Mouse (Mus musculus) intestine, postnatal 0 days (tissue): Measurements from ENCODE around the gene Abhd6. TPM values are rescaled to one million over a fixed set of nuclear protein-coding genes. Genes with fewer than 3 reads are reported as not detected.

ENCODE experiments used
- ATAC-seq: fragments of 200-750 bp; cut with Nextera tagmentation; 2 replicates; pipeline ENCODE4 v1.8.0; 2017; ENCODE audit warnings: mild to moderate bottlenecking, moderate TSS enrichment, moderate library complexity
- H3K27ac ChIP-seq: fragments of 300-500 bp; sonication (generic); 2 replicates; pipeline ENCODE4 v1.5.1; 2014; ENCODE audit warnings: mild to moderate bottlenecking, low read depth, low read length, moderate library complexity
- H3K27me3 ChIP-seq: fragments of 300-500 bp; sonication (generic); replicated peaks from 2 replicates; pipeline ENCODE4 v1.6.1; 2014; ENCODE audit warnings: low read length, mixed read lengths; ENCODE audit not compliant: control insufficient read depth, insufficient read depth
- H3K36me3 ChIP-seq: fragments of 300-500 bp; sonication (generic); 2 replicates; pipeline ENCODE4 v1.6.1; 2014; ENCODE audit warnings: mild to moderate bottlenecking, moderate library complexity; ENCODE audit not compliant: control insufficient read depth, insufficient read depth
- H3K4me1 ChIP-seq: fragments of 300-500 bp; sonication (generic); replicated peaks from 2 replicates; pipeline ENCODE4 v1.6.1; 2014; ENCODE audit warnings: antibody characterized with exemption, low read length, mixed read lengths; ENCODE audit not compliant: control insufficient read depth, insufficient read depth
- H3K4me2 ChIP-seq: fragments of 300-500 bp; sonication (generic); replicated peaks from 2 replicates; pipeline ENCODE4 v1.6.1; 2014; ENCODE audit warnings: low read depth, mild to moderate bottlenecking, moderate library complexity
- H3K4me3 ChIP-seq: fragments of 300-500 bp; sonication (generic); 2 replicates; pipeline ENCODE4 v1.5.1; 2014; ENCODE audit warnings: low read depth, low read length
- H3K9ac ChIP-seq: fragments of 300-500 bp; sonication (generic); 2 replicates; pipeline ENCODE4 v1.6.1; 2014; ENCODE audit warnings: mild to moderate bottlenecking, low read depth, low read length
- H3K9me3 ChIP-seq: fragments of 300-500 bp; sonication (generic); 2 replicates; pipeline ENCODE4 v1.6.1; 2016; ENCODE audit warnings: mixed run types; ENCODE audit not compliant: control insufficient read depth
- CTCF ChIP-seq: sonication (generic); IDR thresholded peaks from 2 replicates; pipeline ENCODE4 v1.5.1; 2016; ENCODE audit warnings: low read depth, mild to moderate bottlenecking, control low read depth, antibody characterized with exemption, moderate library complexity
- WGBS: fragments of 180-500 bp; shearing (Covaris S2); extraction: QIAGEN DNeasy Blood & Tissue Kit; methylation state at CpG from one replicate; pipeline ENCODE4 v1.1.7; 2014; 5-methylcytosine and 5-hydroxymethylcytosine counted together
- polyA plus RNA-seq: library from polyadenylated mRNA; unstranded; fragments of >200 nt; fragmentation: Nextera tagmentation; extraction: Ambion mirVana; gene quantifications from 2 replicates; pipeline ENCODE4 v1.2.1, GENCODE M21; 2015

The Abhd6 gene
- polyA plus RNA-seq, 1 experiment from 2014 or later, result 11.8 TPM

GRCm38 (mm10) chr14:7977471-7977870 is 25.2 kb upstream of the Abhd6 start:
- no peaks in the 10 kb centered on the region for H3K27me3 ChIP-seq
- 94% methylated on average over 1 of the region's 1 CpGs for WGBS
- H3K9ac ChIP-seq, result no peak overlapping the region
- H3K36me3 ChIP-seq, result no peaks in the 10 kb centered on the region
- TF ChIP-seq CTCF, result no peak
- no peak for ATAC-seq
- H3K27ac ChIP-seq, result no peak overlapping the region
- no peak overlapping the region for H3K4me2 ChIP-seq
- no peak overlapping the region for H3K4me3 ChIP-seq
- no peaks in the 10 kb centered on the region for H3K4me1 ChIP-seq
- no peaks in the 10 kb centered on the region for H3K9me3 ChIP-seq

DNA sequence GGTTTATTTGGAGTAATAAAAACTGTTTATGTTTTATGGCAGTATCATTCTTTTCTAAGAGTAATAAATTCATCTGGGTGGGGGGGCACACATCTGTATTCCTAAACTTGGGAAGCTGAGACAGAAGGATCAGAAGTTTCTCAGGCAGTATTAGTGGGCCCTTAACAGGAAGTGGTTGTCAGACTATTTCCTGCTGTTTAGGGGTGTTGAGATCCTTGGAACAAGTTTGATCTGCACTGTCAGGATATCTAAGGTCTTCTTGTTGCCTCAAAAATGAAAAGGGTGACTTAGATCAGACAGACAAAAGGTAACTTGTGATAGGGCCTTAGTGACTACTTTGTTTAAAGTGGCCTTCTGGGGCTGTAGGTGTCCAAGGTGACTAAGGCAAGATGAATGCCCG is 24.5 kb upstream of the Abhd6 start:
- Histone ChIP-seq H3K4me3 (no peak overlapping the region), H3K36me3 (no peaks in the 10 kb centered on the region), H3K9me3 (no peaks in the 10 kb centered on the region), H3K4me2 (no peak overlapping the region), H3K27me3 (no peaks in the 10 kb centered on the region), H3K27ac (no peak overlapping the region), H3K9ac (no peak overlapping the region), H3K4me1 (no peaks in the 10 kb centered on the region)
- no peak for TF ChIP-seq CTCF
- whole genome bisulfite sequencing, result 88% methylated on average over 1 of the region's 1 CpGs
- no peak for ATAC-seq

DNA sequence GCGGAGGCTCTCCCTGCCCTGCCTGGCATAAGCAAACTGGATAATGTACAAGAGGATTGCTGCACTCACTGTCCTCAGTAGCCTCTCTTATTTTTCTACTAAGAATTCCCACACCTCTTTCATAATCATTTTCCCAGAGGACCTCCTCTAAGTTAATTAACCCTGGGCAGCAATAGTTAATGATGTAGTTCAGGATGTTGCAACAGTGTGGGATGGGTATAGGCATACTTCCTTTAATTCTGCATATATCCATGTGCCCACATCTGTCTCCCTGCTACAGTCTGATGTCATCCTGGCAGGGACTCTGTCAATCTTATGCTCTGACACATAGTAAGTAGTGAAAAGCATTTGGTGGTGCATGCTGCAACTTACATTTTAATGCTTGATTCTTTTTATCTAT is 21.5 kb upstream of the Abhd6 start:
- Histone ChIP-seq H3K4me3 (no peak overlapping the region), H3K36me3 (no peaks in the 10 kb centered on the region), H3K27me3 (no peaks in the 10 kb centered on the region), H3K4me2 (no peak overlapping the region), H3K9ac (no peak overlapping the region), H3K4me1 (no peaks in the 10 kb centered on the region), H3K27ac (no peak overlapping the region), H3K9me3 (no peaks in the 10 kb centered on the region)
- 100% methylated on average over 1 of the region's 1 CpGs for WGBS
- TF ChIP-seq CTCF, result no peak
- no peak for ATAC-seq

DNA sequence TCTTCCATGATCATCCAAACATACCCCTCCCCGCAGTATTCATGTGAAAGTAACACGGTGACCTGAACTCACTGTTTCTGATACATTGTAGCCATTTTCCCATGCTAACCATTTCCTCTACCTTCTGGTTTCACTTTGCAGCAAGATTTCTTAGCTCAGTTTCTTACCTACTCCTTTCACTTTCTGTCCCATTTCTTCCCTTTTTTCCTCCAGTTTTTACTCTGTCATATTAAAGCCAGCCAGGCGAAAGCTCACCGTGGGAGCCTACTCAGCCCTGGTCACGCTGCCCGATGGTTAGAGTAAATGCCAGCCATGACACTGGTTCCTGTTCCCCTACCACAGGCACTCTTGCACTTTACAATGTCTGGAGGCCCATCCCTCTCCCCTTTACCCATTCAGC is 15.8 kb upstream of the Abhd6 start:
- no peak for ATAC-seq
- no peaks in the 10 kb centered on the region for H3K4me1 ChIP-seq
- no peak overlapping the region for H3K4me3 ChIP-seq
- H3K27me3 ChIP-seq, result no peaks in the 10 kb centered on the region
- H3K27ac ChIP-seq, result no peak overlapping the region
- 92% methylated on average over 6 of the region's 6 CpGs for WGBS
- no peaks in the 10 kb centered on the region for H3K36me3 ChIP-seq
- no peaks in the 10 kb centered on the region for H3K9me3 ChIP-seq
- TF ChIP-seq CTCF, result no peak
- H3K4me2 ChIP-seq, result no peak overlapping the region
- H3K9ac ChIP-seq, result no peak overlapping the region

DNA sequence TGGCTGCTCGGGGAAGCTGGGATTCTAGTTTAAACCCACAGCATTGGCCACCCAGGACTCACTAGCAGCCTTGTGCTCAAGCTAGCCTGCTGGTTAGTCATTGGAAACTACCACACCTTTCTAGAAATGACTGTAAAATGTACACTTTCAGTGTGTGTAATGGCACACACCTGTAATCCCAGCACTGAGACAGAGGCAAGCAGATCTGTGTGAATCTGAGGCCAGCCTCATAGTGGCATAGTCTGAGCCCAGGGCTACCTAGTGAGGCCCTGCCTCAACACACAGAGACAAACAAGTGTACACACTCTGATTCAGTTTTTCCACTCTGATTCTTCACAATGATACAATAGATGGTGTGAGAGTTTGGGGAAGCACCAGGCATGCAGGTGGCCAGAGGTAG is 13.3 kb upstream of the Abhd6 start:
- no peak overlapping the region for H3K27ac ChIP-seq
- no peak overlapping the region for H3K4me2 ChIP-seq
- no peak overlapping the region for H3K9ac ChIP-seq
- H3K36me3 ChIP-seq, result no peaks in the 10 kb centered on the region
- no peaks in the 10 kb centered on the region for H3K9me3 ChIP-seq
- WGBS, result 81% methylated on average over 1 of the region's 1 CpGs
- no peak for ATAC-seq
- no peaks in the 10 kb centered on the region for H3K27me3 ChIP-seq
- H3K4me3 ChIP-seq, result no peak overlapping the region
- H3K4me1 ChIP-seq, result no peaks in the 10 kb centered on the region
- TF ChIP-seq CTCF, result no peak

- Histone ChIP-seq H3K27me3 (no peaks in the 10 kb centered on the region), H3K4me3 (no peak overlapping the region), H3K9ac (no peak overlapping the region), H3K9me3 (no peaks in the 10 kb centered on the region), H3K4me2 (no peak overlapping the region), H3K36me3 (no peaks in the 10 kb centered on the region), H3K4me1 (no peaks in the 10 kb centered on the region), H3K27ac (no peak overlapping the region)
- ATAC-seq, result no peak
- WGBS, result 37% methylated on average over 3 of the region's 3 CpGs
- TF ChIP-seq CTCF, result no peak
Observed at GRCm38 (mm10) chr14:7989961-7990360, 12.7 kb upstream of the Abhd6 start.

- Histone ChIP-seq H3K9ac (no peak overlapping the region), H3K9me3 (no peaks in the 10 kb centered on the region), H3K4me3 (no peak overlapping the region), H3K4me1 (no peaks in the 10 kb centered on the region), H3K27me3 (no peaks in the 10 kb centered on the region), H3K4me2 (no peak overlapping the region), H3K27ac (no peak overlapping the region), H3K36me3 (no peaks in the 10 kb centered on the region)
- no peak for ATAC-seq
- WGBS, result 78% methylated on average over 5 of the region's 5 CpGs
- TF ChIP-seq CTCF, result no peak
Observed at GRCm38 (mm10) chr14:7991108-7991776, 11.5 kb upstream of the Abhd6 start.
